Mouse (Mus musculus): ENCODE measurements around the gene Olfr1262.

Gene Olfr1262

GRCm38 (mm10) chr2:89999845-90000244 is at the start of gene Olfr1262:
Olfr1262 (plus strand) TSS chr2:90000145.
- ChIA-PET POLR2A (no interaction called here), CTCF (no interaction called here)

- POLR2A ChIA-PET: no interaction called here
- CTCF ChIA-PET: no interaction called here
These were observed 25.8 kb upstream of the Olfr1262 start, which contains the start of gene Olfr1260 for GRCm38 (mm10) chr2:89974184-89974583. Olfr1260 (plus strand) TSS chr2:89974340.

- ChIA-PET POLR2A (no interaction called here), CTCF (no interaction called here)
These were observed 22.2 kb upstream of the Olfr1262 start for GRCm38 (mm10) chr2:89977709-89978108.

- ChIA-PET POLR2A (no interaction called here), CTCF (no interaction called here)
These were observed 9.0 kb upstream of the Olfr1262 start, which contains the start of gene Olfr1261 for GRCm38 (mm10) chr2:89990921-89991320. Olfr1261 (plus strand) TSS chr2:89991221.

GRCm38 (mm10) chr2:90011831-90012230 is 11.9 kb downstream of the Olfr1262 start, which contains the start of gene Olfr1263:
Olfr1263 (plus strand) TSS chr2:90012131.
- ChIA-PET POLR2A (no interaction called here), CTCF (no interaction called here)

GRCm38 (mm10) chr2:90025477-90025876 is 25.5 kb downstream of the Olfr1262 start, which contains the start of gene Olfr1264:
Olfr1264 (minus strand) TSS chr2:90025577.
- POLR2A ChIA-PET: no interaction called here
- CTCF ChIA-PET: no interaction called here

GRCm38 (mm10) chr2:90035037-90035436 is 35.1 kb downstream of the Olfr1262 start, which contains the start of gene Olfr1265:
Olfr1265 (plus strand) TSS chr2:90035337.
- ChIA-PET POLR2A (no interaction called here), CTCF (no interaction called here)

Measured in embryonic stem cell, embryonic (primary cell).